Mouse (Mus musculus) gastrocnemius, adult 2 months (tissue): ENCODE data around the gene Trp53bp1. TPM values are rescaled to one million over a fixed set of nuclear protein-coding genes. Genes with fewer than 3 reads are reported as not detected.

Experiments used
- DNase-seq: peaks from one replicate; pipeline ENCODE4 v3.0.0; 2022
- H3K27ac ChIP-seq: fragments of 200-600 bp; 2 replicates; pipeline ENCODE4 v1.8.1; 2022; ENCODE audit warnings: mild to moderate bottlenecking
- H3K4me3 ChIP-seq: fragments of 200-600 bp; 2 replicates; pipeline ENCODE4 v1.8.1; 2022; ENCODE audit warnings: mild to moderate bottlenecking, moderate library complexity
- CTCF ChIP-seq: fragments of 200-600 bp; IDR thresholded peaks from 2 replicates; pipeline ENCODE4 v1.8.1; 2022; ENCODE audit warnings: antibody characterized with exemption, mild to moderate bottlenecking, moderate library complexity
- intact Hi-C: fragments of 180-260 bp; cut with DNase I; formaldehyde crosslinking; loops from one replicate; pipeline ENCODE4 v1.15.1; 2025
- total RNA-seq, 2 experiments: library from RNA; stranded (reverse); gene quantifications; 2 replicates each; pipeline ENCODE4 v1.2.3; 2021

The Trp53bp1 gene
- total RNA-seq, 2 experiments from 2014 or later = 15.9 to 16.0 TPM

DNA sequence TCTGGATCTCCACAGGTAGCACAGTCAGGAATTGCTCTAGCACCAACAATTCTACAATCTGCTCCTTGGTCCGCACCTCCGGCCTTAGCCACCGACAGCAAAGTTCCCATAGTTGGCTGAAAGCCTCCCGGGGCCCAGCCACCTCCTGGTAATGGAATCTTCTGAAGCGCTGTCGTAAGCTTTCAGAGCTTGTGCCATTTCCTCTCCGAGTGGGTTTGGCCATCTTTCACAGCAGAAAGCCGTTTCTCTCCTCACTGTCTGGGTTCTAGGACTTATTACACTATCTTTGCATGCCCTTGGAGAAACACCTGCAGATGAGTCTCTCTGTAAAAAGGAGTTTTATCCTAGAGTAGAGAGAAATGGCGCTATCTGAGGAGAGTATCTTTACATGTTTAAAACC lies 101.3 kb downstream of the Trp53bp1 start:
- no peak for TF ChIP-seq CTCF
- intact Hi-C loops = no loop called here
- DNase-seq = peak; percentile 54

DNA sequence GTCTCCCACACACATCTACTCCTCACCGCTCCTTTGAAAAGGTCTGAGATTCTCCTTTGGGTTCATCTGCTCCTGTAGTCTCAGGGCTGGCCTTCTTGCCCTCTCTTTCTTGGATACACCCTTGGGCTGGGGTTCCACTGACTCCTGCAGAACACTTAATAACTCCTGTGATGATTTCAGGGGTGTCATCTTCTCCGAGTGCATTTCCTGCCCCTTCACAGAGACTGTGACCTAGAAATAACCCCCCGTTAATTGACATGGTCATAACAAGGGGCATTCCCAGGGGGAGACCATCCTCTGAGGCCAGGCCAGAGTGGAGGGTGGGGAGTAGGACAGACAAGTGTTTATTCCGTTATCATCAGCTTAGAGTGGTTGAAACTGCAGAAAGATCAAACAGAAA lies 102.0 kb downstream of the Trp53bp1 start:
- no peak for TF ChIP-seq CTCF
- intact Hi-C loops = no loop called here
- Histone ChIP-seq H3K27ac (no peak overlapping the region), H3K4me3 (peak overlapping the region; percentile 94)
- DNase-seq = no peak

More for the DNA sequence above, 101.3 kb downstream of the Trp53bp1 start:
- Histone ChIP-seq H3K4me3 (peak overlapping the region; percentile 94), H3K27ac (peak overlapping the region; percentile 91)

DNA sequence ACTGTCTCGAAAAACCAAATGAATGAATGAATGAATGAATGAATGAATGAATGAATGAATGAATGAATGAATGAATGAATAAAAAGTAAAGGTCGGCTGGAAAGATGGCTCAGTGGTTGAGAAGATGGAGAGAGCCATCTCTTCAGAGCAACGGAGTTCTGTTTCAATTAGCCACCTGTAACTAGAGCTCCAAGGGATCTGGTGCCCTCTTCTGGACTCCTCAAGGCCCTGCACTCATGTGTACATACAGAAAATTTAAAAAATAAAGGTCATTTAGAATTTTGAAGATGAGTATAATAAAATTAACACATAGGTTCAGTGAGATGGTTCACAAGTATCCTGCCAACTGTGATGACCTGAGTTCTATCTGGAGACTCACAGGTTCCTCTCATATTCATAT lies 118.1 kb downstream of the Trp53bp1 start:
- TF ChIP-seq CTCF = peak; percentile 42
- no peak overlapping the region for H3K27ac ChIP-seq
- H3K4me3 ChIP-seq = no peak overlapping the region
- intact Hi-C loops = no loop called here
- DNase-seq = no peak

DNA sequence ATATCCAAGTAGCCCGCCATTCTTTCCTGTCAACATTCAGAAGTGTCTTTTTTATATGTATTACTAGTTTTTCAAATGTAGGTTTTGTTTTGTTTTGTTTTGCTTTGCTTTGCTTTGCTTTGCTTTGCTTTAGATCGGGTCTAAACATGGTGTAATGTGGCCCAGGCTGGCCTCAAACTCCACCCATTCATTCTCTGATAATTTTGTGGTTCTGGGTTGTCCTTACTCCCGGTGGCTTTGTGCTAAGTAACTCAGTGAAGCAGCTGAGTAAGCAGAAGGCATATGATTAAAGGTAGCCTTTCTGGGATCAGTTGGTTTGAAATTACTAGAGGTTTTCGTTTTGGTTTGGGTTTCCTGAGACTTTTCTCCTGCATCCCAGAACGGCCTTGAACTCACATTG lies 121.5 kb downstream of the Trp53bp1 start:
- H3K4me3 ChIP-seq = no peak overlapping the region
- intact Hi-C loops = no loop called here
- TF ChIP-seq CTCF = no peak
- H3K27ac ChIP-seq = no peak overlapping the region
- DNase-seq = no peak

Other genes with a start within 250 kb of the Trp53bp1 start
- gene Epb42, start 234.3 kb downstream of the Trp53bp1 start, total RNA-seq = not detected
- under 1 TPM in 1 of 2 experiments, not detected in 1; 0.11 TPM for gene Tgm5, start 185.6 kb downstream of the Trp53bp1 start, total RNA-seq
- not detected for gene Tgm7, start 161.6 kb downstream of the Trp53bp1 start, total RNA-seq
- gene Adal, start 131.0 kb downstream of the Trp53bp1 start, total RNA-seq = 10 to 100 TPM; 12.4 to 17.1 TPM
- gene Lcmt2, start 130.8 kb downstream of the Trp53bp1 start, total RNA-seq = 1 to 10 TPM; 3.1 to 4.4 TPM
- gene Tubgcp4, start 100.8 kb downstream of the Trp53bp1 start, total RNA-seq = 10 to 100 TPM; 10.3 to 10.9 TPM
- gene Zscan29, start 100.3 kb downstream of the Trp53bp1 start, total RNA-seq = 1 to 10 TPM; 5.2 to 5.5 TPM
- 10 to 100 TPM in 1 of 2 experiments, 1 to 10 TPM in 1; 9.1 to 16.5 TPM for gene Map1a, start 18.2 kb upstream of the Trp53bp1 start, total RNA-seq
- 100 to 1,000 TPM in 1 of 2 experiments, 10 to 100 TPM in 1; 70.6 to 144 TPM for gene Ppip5k1, start 84.0 kb upstream of the Trp53bp1 start, total RNA-seq
- not detected for gene Ckmt1, start 86.3 kb upstream of the Trp53bp1 start, total RNA-seq
- gene Strc, start 115.8 kb upstream of the Trp53bp1 start, total RNA-seq = under 1 TPM in 1 of 2 experiments, not detected in 1; 0.18 TPM
- 10 to 100 TPM; 34.1 to 46.9 TPM for gene Pdia3, start 142.4 kb upstream of the Trp53bp1 start, total RNA-seq
- gene Catsper2, start 142.4 kb upstream of the Trp53bp1 start, total RNA-seq = 1 to 10 TPM; 1.6 to 2.8 TPM
- gene Ell3, start 172.9 kb upstream of the Trp53bp1 start, total RNA-seq = not detected
- 100 to 1,000 TPM; 286 to 358 TPM for gene Serf2, start 177.8 kb upstream of the Trp53bp1 start, total RNA-seq
- gene Hypk, start 181.9 kb upstream of the Trp53bp1 start, total RNA-seq = 10 to 100 TPM; 21.0 to 21.7 TPM
- gene Serinc4, start 185.4 kb upstream of the Trp53bp1 start, total RNA-seq = not detected
- gene Mfap1b, start 202.7 kb upstream of the Trp53bp1 start, total RNA-seq = 10 to 100 TPM; 24.2 to 27.6 TPM
- gene Mfap1a, start 235.3 kb upstream of the Trp53bp1 start, total RNA-seq = 10 to 100 TPM; 17.3 to 21.6 TPM
- gene Wdr76, start 235.3 kb upstream of the Trp53bp1 start, total RNA-seq = 1 to 10 TPM; 1.7 to 2.4 TPM